In the genomic region with DNA sequence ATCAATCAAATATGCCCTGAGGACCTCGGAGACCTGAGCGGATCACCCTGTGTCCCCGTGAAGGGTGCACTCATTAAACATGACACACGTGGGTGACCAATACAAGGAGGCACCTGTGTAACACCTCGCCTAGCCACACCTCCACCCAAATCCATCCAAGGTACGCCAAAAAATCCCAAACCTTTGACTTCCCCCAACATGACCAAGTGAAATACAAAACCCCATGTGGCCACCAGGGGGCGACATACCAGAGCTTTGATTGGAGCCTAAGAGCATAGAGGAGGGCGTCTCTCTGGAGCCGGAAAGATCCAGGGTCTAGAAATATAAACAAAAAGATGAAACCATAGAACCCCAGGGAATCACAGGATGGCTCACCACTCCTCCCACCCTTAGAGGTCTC, we compare ENCODE assay signal across 8 mouse cellular contexts.
A peak's percentile ranks its signal among the peaks of the same experiment; 100 is the strongest.
DNase-seq lines count a peak whose midpoint lies in the region; ATAC-seq and TF ChIP-seq lines count a peak whose summit lies in the region.

No protein-coding gene starts in this region.

- peak; percentile 17; the same call in 1 of the 2 replicates for ATAC-seq in granulocyte monocyte progenitor cell, adult 5-6 weeks (replicated peaks; ENCODE audit: poor library complexity, severe bottlenecking)

- H3K36me3 ChIP-seq in megakaryocyte, embryonic 14.5 days (replicated peaks; ENCODE audit: low read length): peaks cover 95% of the 10 kb centered on the region

- no peaks in the 10 kb centered on the region for H3K27me3 ChIP-seq in megakaryocyte, embryonic 14.5 days (replicated peaks)

- no peak overlapping the region for H3K27ac ChIP-seq in layer of hippocampus, adult 2 months

- DNase-seq in layer of hippocampus, adult 2 months (ENCODE audit: low spot score in 2 of 2): peak in 1 of 2 experiments; percentile 60
- DNase-seq in layer of hippocampus, adult 9-10 months (ENCODE audit: low spot score): no peak
- DNase-seq in R1 (ENCODE audit: low read depth, low spot score): peak; percentile 93
- peak; percentile 65 to 66 for DNase-seq in cerebellum, postnatal 36 days
- peak; percentile 78 to 80 for DNase-seq in kidney, postnatal 4 days
- DNase-seq in spleen, postnatal 10 days (ENCODE audit: low spot score in 2 of 2): peak; percentile 57 to 79

- H3K4me1 ChIP-seq in megakaryocyte, embryonic 14.5 days: peaks cover 88% of the 10 kb centered on the region

- peak; percentile 93 for TF ChIP-seq CTCF in layer of hippocampus, adult 2 months (conservative IDR thresholded peaks at IDR 0.05)

- no peak overlapping the region for H3K4me3 ChIP-seq in layer of hippocampus, adult 2 months
- peak overlapping the region; percentile 78 for H3K4me3 ChIP-seq in megakaryocyte, embryonic 14.5 days (replicated peaks)

- H3K9me3 ChIP-seq in megakaryocyte, embryonic 14.5 days: no peaks in the 10 kb centered on the region
